Mouse (Mus musculus) MEL (cell line): ENCODE results near the gene Sbf1. TPM values are rescaled to one million over a fixed set of nuclear protein-coding genes. Genes with fewer than 3 reads are reported as not detected.

Experiments
- DNase-seq: peaks from one replicate; pipeline ENCODE4 v3.0.0; 2011; ENCODE audit warnings: low read depth, low spot score
- H3K27ac ChIP-seq: 2 replicates; pipeline ENCODE4 v1.5.1; 2012; ENCODE audit warnings: low read depth, mild to moderate bottlenecking, control low read depth, low read length, moderate library complexity; ENCODE audit not compliant: control insufficient read depth
- H3K27me3 ChIP-seq, 2 experiments: fragments of 150-350 bp in 1 of 2; sonication (generic) in 1 of 2; 2 replicates each; pipeline ENCODE4 v1.6.1; 2012; ENCODE audit warnings: low read length in 2 of 2, mild to moderate bottlenecking in 2 of 2, improper control_type of control experiment in 1 of 2, moderate library complexity in 1 of 2; ENCODE audit not compliant: insufficient read depth in 2 of 2, control insufficient read depth in 1 of 2
- H3K36me3 ChIP-seq, 2 experiments: 2 replicates each; pipeline ENCODE4 v1.6.1; 2012 to 2014; ENCODE audit warnings: low read length in 2 of 2, improper control_type of control experiment in 1 of 2, inconsistent platforms in 1 of 2, mild to moderate bottlenecking in 1 of 2; ENCODE audit not compliant: insufficient read depth in 2 of 2, control insufficient read depth in 1 of 2
- H3K4me1 ChIP-seq, 2 experiments: fragments of 150-350 bp in 1 of 2; sonication (generic) in 1 of 2; 2 replicates each; pipeline ENCODE4 v1.6.1; 2012; ENCODE audit warnings: low read length in 2 of 2, improper control_type of control experiment in 1 of 2, mild to moderate bottlenecking in 1 of 2; ENCODE audit not compliant: insufficient read depth in 2 of 2, control insufficient read depth in 1 of 2
- H3K4me3 ChIP-seq, 2 experiments: fragments of 150-350 bp in 1 of 2; sonication (generic) in 1 of 2; 2 replicates each; pipeline ENCODE4 v1.5.1; 2012; ENCODE audit warnings: low read depth in 2 of 2, low read length in 2 of 2, mild to moderate bottlenecking in 2 of 2, moderate library complexity in 2 of 2, control low read depth in 1 of 2, improper control_type of control experiment in 1 of 2; ENCODE audit not compliant: control insufficient read depth in 1 of 2, insufficient read depth in 1 of 2
- H3K79me2 ChIP-seq: 2 replicates; pipeline ENCODE4 v1.6.1; 2012; ENCODE audit warnings: mild to moderate bottlenecking, low read length, moderate library complexity; ENCODE audit not compliant: control insufficient read depth, poor library complexity, insufficient read depth
- H3K9ac ChIP-seq: 2 replicates; pipeline ENCODE4 v1.6.1; 2012; ENCODE audit warnings: low read depth, mild to moderate bottlenecking, control low read depth, low read length, moderate library complexity; ENCODE audit not compliant: control insufficient read depth, poor library complexity, severe bottlenecking
- H3K9me3 ChIP-seq: fragments of 150-350 bp; sonication (generic); replicated peaks from 2 replicates; pipeline ENCODE4 v1.6.1; 2012; ENCODE audit warnings: mild to moderate bottlenecking, low read length, improper control_type of control experiment, moderate library complexity; ENCODE audit not compliant: insufficient read depth
- CHD1 ChIP-seq: IDR thresholded peaks from 2 replicates; pipeline ENCODE4 v1.6.1; 2012; ENCODE audit warnings: low read depth, mild to moderate bottlenecking, inconsistent platforms, low read length, improper control_type of control experiment
- CTCF ChIP-seq, 3 experiments: IDR thresholded peaks in 2 of 3; conservative IDR thresholded peaks in 1 of 3; 2 replicates each; pipeline ENCODE4 v1.5.1; 2011 to 2012; ENCODE audit warnings: low read length in 3 of 3, low read depth in 2 of 3, mild to moderate bottlenecking in 2 of 3, improper control_type of control experiment in 1 of 3, inconsistent platforms in 1 of 3, mixed read lengths in 1 of 3, moderate library complexity in 1 of 3; ENCODE audit not compliant: control insufficient read depth in 1 of 3, insufficient read depth in 1 of 3, poor library complexity in 1 of 3, severe bottlenecking in 1 of 3
- ELF1 ChIP-seq: IDR thresholded peaks from 2 replicates; pipeline ENCODE4 v1.6.1; 2014; ENCODE audit warnings: low read depth, mild to moderate bottlenecking, inconsistent platforms, low read length, improper control_type of control experiment, moderate library complexity
- EP300 ChIP-seq, 2 experiments: IDR thresholded peaks; 2 replicates each; pipeline ENCODE4 v1.6.1; 2011; ENCODE audit warnings: improper control_type of control experiment in 2 of 2, low read length in 2 of 2, low read depth in 1 of 2, mild to moderate bottlenecking in 1 of 2
- ETS1 ChIP-seq: IDR thresholded peaks from 2 replicates; pipeline ENCODE4 v1.6.1; 2012; ENCODE audit warnings: low read depth, mild to moderate bottlenecking, inconsistent platforms, low read length, improper control_type of control experiment, moderate library complexity
- GABPA ChIP-seq: IDR thresholded peaks from 2 replicates; pipeline ENCODE4 v1.6.1; 2012; ENCODE audit warnings: low read depth, mild to moderate bottlenecking, inconsistent platforms, low read length, improper control_type of control experiment, moderate library complexity
- HCFC1 ChIP-seq: IDR thresholded peaks from 2 replicates; pipeline ENCODE4 v1.6.1; 2012; ENCODE audit warnings: low read depth, mild to moderate bottlenecking, inconsistent platforms, low read length, improper control_type of control experiment, moderate library complexity
- KAT2A ChIP-seq: conservative IDR thresholded peaks from 2 replicates; pipeline ENCODE4 v1.6.1; 2012; ENCODE audit warnings: low read depth, low read length, improper control_type of control experiment, inconsistent platforms
- MAX ChIP-seq: IDR thresholded peaks from 2 replicates; pipeline ENCODE4 v1.6.1; 2011; ENCODE audit warnings: low read length, improper control_type of control experiment
- MEF2A ChIP-seq: IDR thresholded peaks from 2 replicates; pipeline ENCODE4 v1.6.1; 2014; ENCODE audit warnings: low read depth, mild to moderate bottlenecking, inconsistent platforms, low read length, improper control_type of control experiment; ENCODE audit not compliant: poor library complexity, insufficient replicate concordance, severe bottlenecking; ENCODE audit errors: extremely low read depth
- MXI1 ChIP-seq: IDR thresholded peaks from 2 replicates; pipeline ENCODE4 v1.6.1; 2011; ENCODE audit warnings: mild to moderate bottlenecking, low read depth, low read length, improper control_type of control experiment
- MYB ChIP-seq: IDR thresholded peaks from 2 replicates; pipeline ENCODE4 v1.6.1; 2011; ENCODE audit warnings: mild to moderate bottlenecking, low read depth, low read length, improper control_type of control experiment
- MYC ChIP-seq: IDR thresholded peaks from 2 replicates; pipeline ENCODE4 v1.6.1; 2011; ENCODE audit warnings: low read depth, mild to moderate bottlenecking, low read length, improper control_type of control experiment, moderate library complexity
- NELFE ChIP-seq: IDR thresholded peaks from 2 replicates; pipeline ENCODE4 v1.6.1; 2011; ENCODE audit warnings: low read depth, low read length, improper control_type of control experiment
- NRF1 ChIP-seq: IDR thresholded peaks from 2 replicates; pipeline ENCODE4 v1.6.1; 2014; ENCODE audit warnings: low read depth, mild to moderate bottlenecking, inconsistent platforms, low read length, improper control_type of control experiment, moderate library complexity; ENCODE audit not compliant: poor library complexity, insufficient read depth, severe bottlenecking
- POLR2A ChIP-seq, 2 experiments: IDR thresholded peaks; 2 replicates each; pipeline ENCODE4 v1.6.1; 2011 to 2012; ENCODE audit warnings: low read length in 2 of 2, mild to moderate bottlenecking in 2 of 2, control low read depth in 1 of 2, improper control_type of control experiment in 1 of 2, low read depth in 1 of 2, moderate library complexity in 1 of 2; ENCODE audit not compliant: control insufficient read depth in 1 of 2, insufficient read depth in 1 of 2, poor library complexity in 1 of 2
- POLR2AphosphoS2 ChIP-seq: IDR thresholded peaks from 2 replicates; pipeline ENCODE4 v1.6.1; 2011; ENCODE audit warnings: low read length, improper control_type of control experiment
- RAD21 ChIP-seq: IDR thresholded peaks from 2 replicates; pipeline ENCODE4 v1.6.1; 2011; ENCODE audit warnings: mild to moderate bottlenecking, low read depth, low read length, improper control_type of control experiment
- RCOR1 ChIP-seq: IDR thresholded peaks from 2 replicates; pipeline ENCODE4 v1.6.1; 2012; ENCODE audit warnings: low read depth, mild to moderate bottlenecking, inconsistent platforms, low read length, improper control_type of control experiment
- TBP ChIP-seq: IDR thresholded peaks from 2 replicates; pipeline ENCODE4 v1.8.0; 2011; ENCODE audit warnings: low read depth, low read length, improper control_type of control experiment
- TCF12 ChIP-seq: IDR thresholded peaks from 2 replicates; pipeline ENCODE4 v1.6.1; 2014; ENCODE audit warnings: low read depth, mild to moderate bottlenecking, inconsistent platforms, low read length, improper control_type of control experiment, moderate library complexity
- USF1 ChIP-seq: IDR thresholded peaks from 2 replicates; pipeline ENCODE4 v1.6.1; 2014; ENCODE audit warnings: low read depth, mild to moderate bottlenecking, inconsistent platforms, low read length, improper control_type of control experiment, moderate library complexity
- USF2 ChIP-seq, 2 experiments: IDR thresholded peaks; 2 replicates each; pipeline ENCODE4 v1.6.1; 2011 to 2012; ENCODE audit warnings: improper control_type of control experiment in 2 of 2, low read length in 2 of 2, borderline replicate concordance in 1 of 2, inconsistent platforms in 1 of 2, low read depth in 1 of 2, mild to moderate bottlenecking in 1 of 2; ENCODE audit not compliant: insufficient read depth in 1 of 2
- ZMIZ1 ChIP-seq: IDR thresholded peaks from 2 replicates; pipeline ENCODE4 v1.6.1; 2012; ENCODE audit warnings: low read depth, mild to moderate bottlenecking, inconsistent platforms, low read length, improper control_type of control experiment, moderate library complexity
- ZNF384 ChIP-seq: IDR thresholded peaks from 2 replicates; pipeline ENCODE4 v1.6.1; 2012; ENCODE audit warnings: low read depth, mild to moderate bottlenecking, inconsistent platforms, low read length, improper control_type of control experiment
- polyA plus RNA-seq, 2 experiments: library from polyadenylated mRNA; stranded (reverse) in 1 of 2; unstranded in 1 of 2; fragments of >175 nt in 1 of 2; fragments of >200 nt in 1 of 2; gene quantifications; 2 replicates each; pipeline versions ENCODE4 v1.2.1 to v1.2.4; 2012; ENCODE audit warnings: low replicate concordance in 2 of 2, low read depth in 1 of 2; ENCODE audit not compliant: insufficient read length in 2 of 2, insufficient read depth in 1 of 2, missing spikeins in 1 of 2
- total RNA-seq: library from RNA; depleted of rRNA; stranded (reverse); fragments of 300-350 nt; gene quantifications from 2 replicates; pipeline ENCODE4 v1.2.3, GENCODE M21; 2012

Gene Sbf1
- total and polyA plus RNA-seq, 3 experiments, result 80.4 to 147 TPM; not detected in 1

DNA sequence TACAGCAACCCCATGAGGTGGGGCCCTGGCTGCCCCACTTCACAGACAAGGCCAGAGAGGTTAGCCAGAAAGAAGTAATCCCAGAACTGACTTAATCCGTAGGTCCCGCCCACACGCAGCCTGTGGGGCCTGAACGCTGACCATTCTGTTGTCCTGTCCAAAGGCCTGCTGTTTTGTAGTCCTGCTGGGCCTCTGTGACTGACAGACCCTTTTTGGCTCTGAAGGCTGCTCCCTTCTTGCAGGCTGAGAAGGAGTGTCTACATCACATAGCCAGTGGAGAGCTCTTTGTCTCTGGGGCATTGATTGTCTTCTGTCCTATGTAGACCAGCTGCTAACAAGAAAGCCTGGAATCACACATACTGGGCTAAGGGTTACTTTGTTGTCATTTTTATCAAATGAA lies 59.8 kb downstream of the Sbf1 start:
- DNase-seq, result no peak
- H3K9ac ChIP-seq, result no peak overlapping the region
- H3K27me3 ChIP-seq, result no peaks in the 10 kb centered on the region
- H3K36me3 ChIP-seq, result peaks cover 0 to 4% of the 10 kb centered on the region in 2 experiments; a peak in 3 of 4 replicates
- no peaks in the 10 kb centered on the region for H3K79me2 ChIP-seq
- TF ChIP-seq CHD1 (no peak), MYC (no peak), ELF1 (no peak), ZNF384 (no peak), TCF12 (no peak), TBP (no peak), NRF1 (no peak), RCOR1 (no peak), MXI1 (no peak), EP300 (IDR thresholded peaks at IDR 0.05; ENCODE audit: low read depth in 1 of 2, low read length in 2 of 2) (no peak), POLR2A (IDR thresholded peaks at IDR 0.05; ENCODE audit: control insufficient read depth in 1 of 2, insufficient read depth in 1 of 2, low read depth in 1 of 2, low read length in 2 of 2, poor library complexity in 1 of 2) (no peak), USF1 (no peak), USF2 (IDR thresholded peaks at IDR 0.05; ENCODE audit: borderline replicate concordance in 1 of 2, insufficient read depth in 1 of 2, low read depth in 1 of 2, low read length in 2 of 2) (no peak), ETS1 (no peak), HCFC1 (no peak), KAT2A (no peak), MYB (no peak)
- no peak overlapping the region for H3K27ac ChIP-seq
- H3K4me1 ChIP-seq, result no peaks in the 10 kb centered on the region
- H3K4me3 ChIP-seq, result no peak overlapping the region
- H3K9me3 ChIP-seq, result no peaks in the 10 kb centered on the region

DNA sequence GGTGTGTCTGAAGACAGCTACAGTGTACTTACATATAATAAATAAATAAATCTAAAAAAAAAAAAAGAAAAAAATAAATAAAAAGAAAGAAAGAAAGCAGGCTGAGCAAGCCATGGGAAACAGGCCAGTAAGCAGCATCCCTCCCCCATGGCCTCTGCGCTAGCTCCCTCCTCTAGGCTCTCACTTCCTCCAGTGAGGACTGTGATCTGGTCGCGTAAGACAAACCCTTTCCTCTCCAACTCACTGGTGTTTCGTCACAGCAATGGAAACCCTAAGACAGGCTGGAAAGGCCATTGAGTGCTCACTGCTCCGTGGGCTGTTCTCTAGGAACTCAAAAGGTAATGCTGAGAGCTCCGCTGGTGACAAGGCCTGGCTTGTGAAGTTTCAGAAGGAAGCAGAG lies 66.0 kb downstream of the Sbf1 start:
- Histone ChIP-seq H3K9me3 (no peaks in the 10 kb centered on the region), H3K9ac (no peak overlapping the region), H3K4me1 (no peaks in the 10 kb centered on the region)
- TF ChIP-seq MYB (no peak), MEF2A (no peak), USF1 (no peak), TBP (no peak), MXI1 (no peak), HCFC1 (no peak), RAD21 (no peak), MAX (no peak), ZNF384 (no peak), CTCF (IDR thresholded peaks at IDR 0.05 in 2 of 3, conservative IDR thresholded peaks at IDR 0.05 in 1 of 3; ENCODE audit: control insufficient read depth in 1 of 3, insufficient read depth in 1 of 3, low read depth in 2 of 3, low read length in 3 of 3, poor library complexity in 1 of 3, severe bottlenecking in 1 of 3) (no peak), CHD1 (no peak), POLR2A (IDR thresholded peaks at IDR 0.05; ENCODE audit: control insufficient read depth in 1 of 2, insufficient read depth in 1 of 2, low read depth in 1 of 2, low read length in 2 of 2, poor library complexity in 1 of 2) (no peak), GABPA (no peak), TCF12 (no peak), NELFE (no peak), POLR2AphosphoS2 (no peak), ZMIZ1 (no peak), ETS1 (no peak), ELF1 (no peak), NRF1 (no peak)
- TF ChIP-seq, all 39 proteins: peak for 0
- no peak overlapping the region for H3K4me3 ChIP-seq
- H3K36me3 ChIP-seq, result no peaks in the 10 kb centered on the region; a peak in 3 of 4 replicates
- no peaks in the 10 kb centered on the region for H3K27me3 ChIP-seq
- H3K79me2 ChIP-seq, result no peaks in the 10 kb centered on the region
- no peak for DNase-seq
- H3K27ac ChIP-seq, result no peak overlapping the region
